Mouse (Mus musculus) hindlimb bud, embryonic 11.5 days (tissue): ENCODE measurements around the gene Gm2075.
"Not testable (repeated sequence)": the region's sequence is repeated elsewhere in the genome, so short reads cannot be mapped to it uniquely, and the experiment has no call there.

Experiments used
- DNase-seq: peaks from one replicate; pipeline ENCODE4 v3.0.0-alpha.2; 2012; ENCODE audit warnings: low read depth, low spot score; ENCODE audit errors: extremely low spot score

The Gm2075 gene

GRCm38 (mm10) chr12:88011548-88011947 is at the start of gene Gm2075:
Gm2075 (plus strand) TSS chr12:88011848.
- not testable (repeated sequence) for DNase-seq

- not testable (repeated sequence) for DNase-seq
These were observed 27.6 kb upstream of the Gm2075 start for GRCm38 (mm10) chr12:87984000-87984399.

- not testable (repeated sequence) for DNase-seq
These were observed 7.5 kb upstream of the Gm2075 start for GRCm38 (mm10) chr12:88004118-88004517.

GRCm38 (mm10) chr12:88018671-88019070 is 7.0 kb downstream of the Gm2075 start, which contains the start of gene Gm6803:
Gm6803 (minus strand) TSS chr12:88018771.
- not testable (repeated sequence) for DNase-seq

GRCm38 (mm10) chr12:88026704-88027103 is 15.1 kb downstream of the Gm2075 start, which contains the start of gene Gm2056:
Gm2056 (plus strand) TSS chr12:88027004.
- not testable (repeated sequence) for DNase-seq

- not testable (repeated sequence) for DNase-seq
These were observed 20.6 kb downstream of the Gm2075 start for GRCm38 (mm10) chr12:88032250-88032649.

- DNase-seq = not testable (repeated sequence)
These were observed 27.4 kb downstream of the Gm2075 start for GRCm38 (mm10) chr12:88039062-88039461.

- not testable (repeated sequence) for DNase-seq
These were observed 28.1 kb downstream of the Gm2075 start for GRCm38 (mm10) chr12:88039703-88040102.

- DNase-seq = not testable (repeated sequence)
These were observed 33.6 kb downstream of the Gm2075 start for GRCm38 (mm10) chr12:88045226-88045625.
